Mouse (Mus musculus): Measurements from ENCODE around the gene Serpinb3b. TPM values are rescaled to one million over a fixed set of nuclear protein-coding genes. Genes with fewer than 3 reads are reported as not detected.
A peak's percentile ranks its signal among the peaks of the same experiment; 100 is the strongest.
"Not testable (repeated sequence)": the region's sequence is repeated elsewhere in the genome, so short reads cannot be mapped to it uniquely, and the experiment has no call there.

Gene Serpinb3b
- polyA plus RNA-seq (2012; rRNA removed) = not detected in 2 replicates
- polyA plus RNA-seq (2014; fragmentation: Nextera tagmentation; extraction: Ambion mirVana) = not detected in 2 replicates

DNA sequence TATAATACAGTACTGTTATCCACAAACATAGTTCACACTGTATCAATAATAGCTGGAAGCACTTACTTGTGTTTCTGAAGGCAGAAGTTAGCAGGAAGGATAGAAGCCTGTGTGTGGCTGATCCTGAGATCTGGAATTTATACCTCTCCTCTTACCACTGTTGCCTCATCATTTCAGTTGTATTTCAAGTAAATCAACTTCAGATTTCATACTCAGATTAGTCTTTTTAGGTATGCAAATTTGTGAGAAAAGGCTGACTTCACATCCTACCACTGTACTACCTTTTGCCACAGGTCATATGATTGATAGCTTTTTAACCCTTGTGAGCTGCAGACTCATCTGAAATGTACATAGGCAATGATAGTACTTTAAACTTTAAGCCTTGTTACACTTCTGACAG is at the start of gene Serpinb3b, which contains the start of gene Serpinb3c:
Gene Serpinb3b (minus strand): TSS at position 101 of the 400 bp plus-strand sequence.
Gene Serpinb3c (minus strand): TSS at position 111 of the 400 bp plus-strand sequence.
- H3K9ac ChIP-seq (replicated peaks); H3K27ac ChIP-seq; H3K27me3 ChIP-seq (ENCODE audit: control insufficient read depth, insufficient read depth, low read length); H3K9me3 ChIP-seq (ENCODE audit: control insufficient read depth, low read length); DNase-seq (ENCODE audit: low read depth in 3 of 3, low spot score in 3 of 3); H3K36me3 ChIP-seq (replicated peaks; ENCODE audit: control insufficient read depth, insufficient read depth, low read depth); H3K4me3 ChIP-seq (ENCODE audit: insufficient read depth in 1 of 2, low read depth in 2 of 2, low read length in 2 of 2); ATAC-seq (ENCODE audit: insufficient read depth); H3K4me2 ChIP-seq (ENCODE audit: low read depth); H3K4me1 ChIP-seq (replicated peaks; ENCODE audit: control insufficient read depth in 2 of 2, insufficient read depth in 2 of 2, low read length in 1 of 2): not testable (repeated sequence)

DNA sequence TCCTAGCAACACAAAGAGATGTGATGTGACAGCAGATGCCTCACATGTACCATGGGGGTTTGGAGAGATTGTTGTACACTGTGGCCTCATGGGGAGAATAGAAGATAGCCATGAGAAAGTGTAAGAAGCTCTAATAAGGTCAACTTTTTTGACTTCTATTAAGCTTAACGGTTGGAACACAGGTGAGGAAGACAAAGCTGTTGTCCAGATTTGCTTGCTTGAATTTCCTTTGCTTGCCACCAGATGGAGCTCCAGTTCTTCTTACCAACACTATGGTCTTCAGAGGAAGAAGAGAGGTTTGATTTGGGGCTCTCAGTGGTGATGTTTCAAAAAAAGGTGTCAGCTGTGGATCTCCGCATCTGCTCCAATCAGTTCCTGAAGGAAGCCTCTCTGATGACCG is 35.0 kb downstream of the Serpinb3b start:
- not testable (repeated sequence) for DNase-seq (ENCODE audit: low read depth in 3 of 3, low spot score in 3 of 3); H3K4me3 ChIP-seq (ENCODE audit: insufficient read depth in 1 of 2, low read depth in 2 of 2, low read length in 2 of 2); H3K9ac ChIP-seq (replicated peaks); H3K4me2 ChIP-seq (ENCODE audit: low read depth); H3K27me3 ChIP-seq (ENCODE audit: control insufficient read depth, insufficient read depth, low read length); H3K9me3 ChIP-seq (ENCODE audit: control insufficient read depth, low read length); H3K27ac ChIP-seq; ATAC-seq (ENCODE audit: insufficient read depth); H3K36me3 ChIP-seq (replicated peaks; ENCODE audit: control insufficient read depth, insufficient read depth, low read depth); H3K4me1 ChIP-seq (replicated peaks; ENCODE audit: control insufficient read depth in 2 of 2, insufficient read depth in 2 of 2, low read length in 1 of 2)
- WGBS (ENCODE audit: insufficient replicate concordance) = 35% methylated on average over 3 of the region's 3 CpGs
- peak; percentile 31 for TF ChIP-seq CTCF (IDR thresholded peaks at IDR 0.05; ENCODE audit: low read depth)

DNA sequence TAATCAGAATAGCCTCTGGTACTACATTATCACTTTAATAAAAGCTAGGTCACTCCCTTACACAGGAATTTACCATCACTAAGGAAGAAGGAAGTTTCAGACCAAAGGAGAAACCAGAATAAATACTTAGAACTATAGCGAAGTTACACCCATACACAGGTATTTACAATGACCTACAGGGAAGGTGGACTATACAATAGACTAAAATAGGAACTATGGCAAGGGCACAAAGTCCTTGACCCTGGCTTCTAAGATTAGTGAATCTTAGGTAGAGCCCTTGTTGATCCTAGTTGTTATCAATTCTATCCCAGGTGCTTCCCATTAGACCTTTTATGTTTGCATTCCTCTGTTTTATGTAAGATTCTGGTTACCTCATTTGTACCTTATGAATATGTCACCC is 60.9 kb downstream of the Serpinb3b start:
- not testable (repeated sequence) for H3K4me1 ChIP-seq (replicated peaks; ENCODE audit: control insufficient read depth in 2 of 2, insufficient read depth in 2 of 2, low read length in 1 of 2); H3K36me3 ChIP-seq (replicated peaks; ENCODE audit: control insufficient read depth, insufficient read depth, low read depth); ATAC-seq (ENCODE audit: insufficient read depth); H3K4me2 ChIP-seq (ENCODE audit: low read depth); H3K4me3 ChIP-seq (ENCODE audit: insufficient read depth in 1 of 2, low read depth in 2 of 2, low read length in 2 of 2); H3K9me3 ChIP-seq (ENCODE audit: control insufficient read depth, low read length); H3K27me3 ChIP-seq (ENCODE audit: control insufficient read depth, insufficient read depth, low read length); H3K9ac ChIP-seq (replicated peaks); H3K27ac ChIP-seq; DNase-seq (ENCODE audit: low read depth in 3 of 3, low spot score in 3 of 3)
- WGBS (ENCODE audit: insufficient replicate concordance) = 76% methylated on average over 1 of the region's 1 CpGs

DNA sequence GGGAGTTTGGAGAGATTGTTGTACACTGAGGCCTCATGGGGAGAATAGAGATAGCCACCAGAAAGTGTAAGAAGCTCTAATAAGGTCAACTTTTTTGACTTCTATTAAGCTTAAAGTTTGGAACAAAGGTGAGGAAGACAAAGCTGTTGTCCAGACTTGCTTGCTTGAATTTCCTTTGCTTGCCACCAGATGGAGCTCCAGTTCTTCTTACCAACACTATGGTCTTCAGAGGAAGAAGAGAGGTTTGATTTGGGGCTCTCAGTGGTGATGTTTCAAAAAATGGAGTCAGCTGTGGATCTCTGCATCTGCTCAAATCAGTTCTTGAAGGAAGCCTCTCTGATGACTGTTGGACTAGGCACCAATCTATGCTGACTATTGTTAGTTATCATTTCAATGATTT is 150.7 kb downstream of the Serpinb3b start:
- not testable (repeated sequence) for H3K27me3 ChIP-seq (ENCODE audit: control insufficient read depth, insufficient read depth, low read length); H3K4me1 ChIP-seq (replicated peaks; ENCODE audit: control insufficient read depth in 2 of 2, insufficient read depth in 2 of 2, low read length in 1 of 2); H3K27ac ChIP-seq; H3K4me3 ChIP-seq (ENCODE audit: insufficient read depth in 1 of 2, low read depth in 2 of 2, low read length in 2 of 2); H3K36me3 ChIP-seq (replicated peaks; ENCODE audit: control insufficient read depth, insufficient read depth, low read depth); H3K9ac ChIP-seq (replicated peaks); ATAC-seq (ENCODE audit: insufficient read depth); H3K4me2 ChIP-seq (ENCODE audit: low read depth); DNase-seq (ENCODE audit: low read depth in 3 of 3, low spot score in 3 of 3); H3K9me3 ChIP-seq (ENCODE audit: control insufficient read depth, low read length)
- TF ChIP-seq CTCF (IDR thresholded peaks at IDR 0.05; ENCODE audit: low read depth) = 0 out of 2 replicates have a peak, but pooled peaks have one; percentile 9

Other genes with a start within 250 kb of the Serpinb3b start
- gene Serpinb3a, start 226.1 kb downstream of the Serpinb3b start, polyA plus RNA-seq (2012; rRNA removed) = not detected in 2 replicates
- gene Serpinb3a, start 226.1 kb downstream of the Serpinb3b start, polyA plus RNA-seq (2014; fragmentation: Nextera tagmentation; extraction: Ambion mirVana) = not detected in 2 replicates
- gene Serpinb3d, start 194.9 kb downstream of the Serpinb3b start, polyA plus RNA-seq (2012; rRNA removed) = not detected in 2 replicates
- gene Serpinb3d, start 194.9 kb downstream of the Serpinb3b start, polyA plus RNA-seq (2014; fragmentation: Nextera tagmentation; extraction: Ambion mirVana) = not detected in 2 replicates
- gene Serpinb3c, start within 50 bp of the Serpinb3b start, polyA plus RNA-seq (2012; rRNA removed) = not detected in 2 replicates
- gene Serpinb3c, start within 50 bp of the Serpinb3b start, polyA plus RNA-seq (2014; fragmentation: Nextera tagmentation; extraction: Ambion mirVana) = not detected in 2 replicates
- not detected in 2 replicates for gene Serpinb11, start 82.8 kb upstream of the Serpinb3b start, polyA plus RNA-seq (2012; rRNA removed)
- not detected in 2 replicates for gene Serpinb11, start 82.8 kb upstream of the Serpinb3b start, polyA plus RNA-seq (2014; fragmentation: Nextera tagmentation; extraction: Ambion mirVana)
- not detected in 2 replicates for gene Serpinb7, start 121.3 kb upstream of the Serpinb3b start, polyA plus RNA-seq (2012; rRNA removed)
- gene Serpinb7, start 121.3 kb upstream of the Serpinb3b start, polyA plus RNA-seq (2014; fragmentation: Nextera tagmentation; extraction: Ambion mirVana) = not detected in 2 replicates
- 1.1 and 2.1 TPM in 2 replicates for gene Serpinb2, start 233.1 kb upstream of the Serpinb3b start, polyA plus RNA-seq (2012; rRNA removed)
- 3.4 and 3.7 TPM in 2 replicates for gene Serpinb2, start 233.1 kb upstream of the Serpinb3b start, polyA plus RNA-seq (2014; fragmentation: Nextera tagmentation; extraction: Ambion mirVana)

All from liver, embryonic 14.5 days (tissue).